ENCODE assay signal across 9 mouse cellular contexts in genomic region chrX:142813146-142813545, GRCm38 (mm10).
DNase-seq lines count a peak whose midpoint lies in the region; ATAC-seq and TF ChIP-seq lines count a peak whose summit lies in the region.
"Had no signal": no experiment of that assay in that cellular context is flagged by ENCODE, and none has a peak within 500 bp of the region (broad histone marks: within the 10 kb centered on the region; RNA-seq: fewer than 3 reads in every experiment).

No protein-coding gene starts in this region.

- H3K9ac ChIP-seq in heart, embryonic 11.5 days (ENCODE audit: low read depth, low read length) = no peak overlapping the region
- no peak overlapping the region for H3K9ac ChIP-seq in forebrain, postnatal 0 days
- H3K9ac ChIP-seq: hindbrain, embryonic 15.5 days had no signal

- H3K9me3 ChIP-seq in heart, embryonic 11.5 days (replicated peaks; ENCODE audit: control insufficient read depth, low read length) = no peaks in the 10 kb centered on the region
- no peaks in the 10 kb centered on the region for H3K9me3 ChIP-seq in forebrain, postnatal 0 days (ENCODE audit: low read length)
- H3K9me3 ChIP-seq: hindbrain, embryonic 15.5 days had no signal

- 27% methylated on average over 6 of the region's 6 CpGs for WGBS in heart, embryonic 11.5 days (ENCODE audit: insufficient replicate concordance)
- 19% methylated on average over 6 of the region's 6 CpGs for WGBS in forebrain, postnatal 0 days

- no peaks in the 10 kb centered on the region for H3K4me1 ChIP-seq in heart, embryonic 11.5 days (ENCODE audit: control insufficient read depth, insufficient read depth, low read length)
- no peaks in the 10 kb centered on the region for H3K4me1 ChIP-seq in forebrain, postnatal 0 days (ENCODE audit: insufficient read depth)
- H3K4me1 ChIP-seq: hindbrain, embryonic 15.5 days had no signal

- no peaks in the 10 kb centered on the region for H3K36me3 ChIP-seq in heart, embryonic 11.5 days (ENCODE audit: control insufficient read depth, insufficient read depth, low read length)
- no peaks in the 10 kb centered on the region for H3K36me3 ChIP-seq in forebrain, postnatal 0 days (ENCODE audit: insufficient read depth)
- H3K36me3 ChIP-seq: hindbrain, embryonic 15.5 days had no signal

- DNase-seq in heart, postnatal 25 days (ENCODE audit: low spot score) = no peak
- DNase-seq in 416B (ENCODE audit: low read depth) (peak; percentile 32), R1 (ENCODE audit: low read depth, low spot score) (peak; percentile 50), liver (peak; percentile 43)
- DNase-seq in forebrain, postnatal 0 days = peak; percentile 47
- peak; percentile 39 to 56 for DNase-seq in right cerebral cortex, postnatal 10 days (ENCODE audit: low spot score in 2 of 2)
- DNase-seq in urinary bladder, postnatal 10 days (ENCODE audit: low spot score) = no peak

- no peaks in the 10 kb centered on the region for H3K27me3 ChIP-seq in heart, embryonic 11.5 days (ENCODE audit: control insufficient read depth, insufficient read depth, low read length)
- no peaks in the 10 kb centered on the region for H3K27me3 ChIP-seq in forebrain, postnatal 0 days (ENCODE audit: insufficient read depth, low read length)
- H3K27me3 ChIP-seq: hindbrain, embryonic 15.5 days had no signal

- TF ChIP-seq CTCF in forebrain, postnatal 0 days (IDR thresholded peaks at IDR 0.05; ENCODE audit: low read depth) = peak; percentile 60

- no peak overlapping the region for H3K4me2 ChIP-seq in heart, embryonic 11.5 days
- no peak overlapping the region for H3K4me2 ChIP-seq in forebrain, postnatal 0 days (ENCODE audit: low read depth)
- H3K4me2 ChIP-seq: hindbrain, embryonic 15.5 days had no signal

- intact Hi-C loops in heart, postnatal 25 days (cut with DNase I) = no loop called here

- H3K27ac ChIP-seq in heart, embryonic 11.5 days (ENCODE audit: low read depth, low read length) = no peak overlapping the region
- H3K27ac ChIP-seq in forebrain, postnatal 0 days (ENCODE audit: low read depth, low read length) = no peak overlapping the region
- H3K27ac ChIP-seq: hindbrain, embryonic 15.5 days had no signal

- peak; percentile 46; the same call in 1 of the 2 replicates for ATAC-seq in heart, embryonic 11.5 days (replicated peaks; ENCODE audit: insufficient number of reproducible peaks, low FRiP score, low TSS enrichment)
- peak; percentile 65 for ATAC-seq in forebrain, postnatal 0 days

- H3K4me3 ChIP-seq in heart, embryonic 11.5 days (ENCODE audit: low read depth, low read length) = no peak overlapping the region
- no peak overlapping the region for H3K4me3 ChIP-seq in forebrain, postnatal 0 days (ENCODE audit: low read depth, low read length)
- H3K4me3 ChIP-seq: hindbrain, embryonic 15.5 days had no signal

Comparison
In these comparisons a context has a peak if more than half of its experiments do, and no peak if none do; other contexts are left out.
1. DNase-seq: peak in 416B (single experiment), R1 (single experiment), forebrain, postnatal 0 days (single experiment), liver (single experiment) and right cerebral cortex, postnatal 10 days (2 of 2); none in heart, postnatal 25 days (single experiment) and urinary bladder, postnatal 10 days (single experiment).